Mouse (Mus musculus): ENCODE results near the gene Rhot2. TPM values are rescaled to one million over a fixed set of nuclear protein-coding genes. Genes with fewer than 3 reads are reported as not detected.

Gene Rhot2
- polyA plus RNA-seq, 1 experiment: 35.1 TPM

DNA sequence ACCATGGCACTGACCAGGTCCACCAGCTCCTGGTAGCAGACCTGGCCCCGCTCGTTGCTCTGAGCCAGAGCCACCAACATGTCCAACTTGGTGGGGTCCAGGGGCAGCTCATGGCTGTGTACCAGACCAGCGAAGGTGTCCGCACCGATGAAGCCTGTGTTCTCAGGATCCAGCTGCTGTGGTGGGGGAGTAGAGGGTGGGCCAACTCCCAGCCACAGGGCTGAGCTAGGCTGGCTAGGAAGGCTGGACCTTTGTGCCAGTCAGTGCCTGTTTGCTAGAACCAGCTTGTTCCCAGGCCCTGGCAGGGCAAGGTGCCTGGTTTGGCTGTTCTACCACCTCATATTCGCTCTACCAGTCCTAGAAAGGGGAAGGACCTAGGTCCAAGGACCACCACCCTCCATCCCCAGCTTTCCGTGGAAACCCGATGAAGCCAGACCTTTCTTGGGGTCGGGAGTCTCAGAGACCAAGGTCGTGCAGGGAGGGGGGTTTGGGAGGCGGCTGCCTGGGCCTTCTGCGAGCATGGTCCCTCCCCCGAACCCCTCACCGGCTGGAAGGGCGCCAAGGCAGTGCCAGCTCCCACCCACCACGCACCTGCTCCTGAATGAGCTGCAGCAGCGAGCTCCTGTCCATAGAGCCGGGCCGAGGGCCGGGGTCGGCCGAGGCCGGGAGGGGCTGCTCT lies 8.1 kb downstream of the Rhot2 start:
- Histone ChIP-seq H3K4me3 (ENCODE audit: insufficient read depth, low read length) (no peak overlapping the region), H3K27ac (ENCODE audit: insufficient read depth, low read depth, low read length) (no peak overlapping the region), H3K4me1 (ENCODE audit: control insufficient read depth, insufficient read depth, low read length) (peaks cover 6% of the 10 kb centered on the region)
- TF ChIP-seq POLR2A (IDR thresholded peaks at IDR 0.05; ENCODE audit: borderline replicate concordance, low read depth, low read length) (no peak), CTCF (IDR thresholded peaks at IDR 0.05; ENCODE audit: low read depth, low read length) (no peak)

DNA sequence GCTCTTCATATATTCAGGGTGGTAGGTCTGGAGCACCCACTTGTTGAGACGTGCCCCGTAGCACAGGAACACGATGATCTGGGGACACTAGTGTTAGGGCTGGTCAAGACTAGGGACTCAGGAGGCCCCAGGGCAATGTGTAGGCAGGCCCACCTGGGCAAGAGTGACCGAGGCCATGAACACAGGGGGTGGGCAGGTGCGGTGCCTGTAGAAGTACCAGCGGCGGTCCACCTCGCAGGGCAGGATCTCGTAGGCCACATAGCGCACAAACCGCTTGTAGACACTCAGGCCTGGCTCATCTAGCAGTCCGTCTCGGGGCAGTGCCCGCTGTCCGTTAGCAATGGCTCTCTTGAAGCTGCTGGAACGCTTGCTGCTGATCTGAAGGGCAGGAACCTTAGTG lies 8.8 kb downstream of the Rhot2 start:
- no peak overlapping the region for H3K27ac ChIP-seq (ENCODE audit: insufficient read depth, low read depth, low read length)
- TF ChIP-seq CTCF (IDR thresholded peaks at IDR 0.05; ENCODE audit: low read depth, low read length): no peak
- TF ChIP-seq POLR2A (IDR thresholded peaks at IDR 0.05; ENCODE audit: borderline replicate concordance, low read depth, low read length): no peak
- H3K4me3 ChIP-seq (ENCODE audit: insufficient read depth, low read length): no peak overlapping the region
- H3K4me1 ChIP-seq (ENCODE audit: control insufficient read depth, insufficient read depth, low read length): peaks cover 10% of the 10 kb centered on the region

DNA sequence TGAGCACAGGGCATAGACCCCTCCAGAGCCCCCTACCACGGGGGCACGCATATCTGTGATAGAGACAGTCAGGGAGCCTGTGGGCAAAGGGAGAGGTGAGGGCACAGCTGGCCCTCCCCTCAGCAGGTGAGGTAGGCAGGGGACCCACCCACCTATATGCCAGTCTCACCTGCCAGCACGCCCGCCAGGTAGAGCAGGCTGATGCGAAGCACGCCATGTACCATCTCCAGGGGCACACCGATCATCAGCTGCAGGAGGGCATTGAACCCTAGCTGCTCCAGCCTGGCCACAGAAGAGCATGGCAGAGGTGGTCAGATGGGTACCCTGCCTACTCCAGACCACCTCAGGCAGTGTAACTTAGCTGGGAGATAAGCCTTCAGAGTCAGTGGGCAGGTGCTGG lies 9.3 kb downstream of the Rhot2 start:
- no peak overlapping the region for H3K27ac ChIP-seq (ENCODE audit: insufficient read depth, low read depth, low read length)
- TF ChIP-seq CTCF (IDR thresholded peaks at IDR 0.05; ENCODE audit: low read depth, low read length): no peak
- no peak overlapping the region for H3K4me3 ChIP-seq (ENCODE audit: insufficient read depth, low read length)
- peaks cover 10% of the 10 kb centered on the region for H3K4me1 ChIP-seq (ENCODE audit: control insufficient read depth, insufficient read depth, low read length)

DNA sequence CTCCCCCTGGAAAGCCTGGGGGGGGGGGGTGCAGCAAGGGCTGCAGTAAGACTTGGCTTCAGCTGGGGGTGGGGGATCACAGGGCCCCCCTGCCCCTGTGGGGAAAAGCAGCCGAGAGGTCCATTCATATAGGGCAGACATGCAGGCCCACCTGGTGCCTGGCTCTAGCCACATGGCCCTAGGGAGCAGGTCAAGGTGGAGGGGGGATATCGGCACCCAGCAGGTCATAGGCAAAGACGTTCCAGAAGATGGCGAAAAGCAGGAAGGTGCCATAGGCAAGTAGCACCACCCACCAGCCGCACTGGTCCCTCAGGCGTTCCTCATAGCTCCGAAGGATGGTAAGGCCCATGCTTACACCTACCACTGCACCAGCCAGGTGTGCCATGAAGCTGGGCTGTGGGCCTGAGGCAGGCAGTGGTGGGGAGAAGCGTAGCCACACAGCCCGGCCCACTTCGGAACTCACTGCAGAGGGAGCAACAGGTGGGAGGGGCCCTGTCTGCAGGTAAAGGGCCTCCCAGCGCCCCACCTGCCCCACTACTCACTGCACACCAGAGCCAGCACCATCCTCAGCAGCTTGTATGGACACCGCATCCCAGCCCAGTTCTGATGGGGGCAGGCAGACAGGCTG lies 9.9 kb downstream of the Rhot2 start:
- Histone ChIP-seq H3K4me1 (ENCODE audit: control insufficient read depth, insufficient read depth, low read length) (peaks cover 14% of the 10 kb centered on the region), H3K27ac (ENCODE audit: insufficient read depth, low read depth, low read length) (no peak overlapping the region), H3K4me3 (ENCODE audit: insufficient read depth, low read length) (peak overlapping the region; percentile 92; the same call in 1 of the 2 replicates)
- TF ChIP-seq POLR2A (IDR thresholded peaks at IDR 0.05; ENCODE audit: borderline replicate concordance, low read depth, low read length): no peak

DNA sequence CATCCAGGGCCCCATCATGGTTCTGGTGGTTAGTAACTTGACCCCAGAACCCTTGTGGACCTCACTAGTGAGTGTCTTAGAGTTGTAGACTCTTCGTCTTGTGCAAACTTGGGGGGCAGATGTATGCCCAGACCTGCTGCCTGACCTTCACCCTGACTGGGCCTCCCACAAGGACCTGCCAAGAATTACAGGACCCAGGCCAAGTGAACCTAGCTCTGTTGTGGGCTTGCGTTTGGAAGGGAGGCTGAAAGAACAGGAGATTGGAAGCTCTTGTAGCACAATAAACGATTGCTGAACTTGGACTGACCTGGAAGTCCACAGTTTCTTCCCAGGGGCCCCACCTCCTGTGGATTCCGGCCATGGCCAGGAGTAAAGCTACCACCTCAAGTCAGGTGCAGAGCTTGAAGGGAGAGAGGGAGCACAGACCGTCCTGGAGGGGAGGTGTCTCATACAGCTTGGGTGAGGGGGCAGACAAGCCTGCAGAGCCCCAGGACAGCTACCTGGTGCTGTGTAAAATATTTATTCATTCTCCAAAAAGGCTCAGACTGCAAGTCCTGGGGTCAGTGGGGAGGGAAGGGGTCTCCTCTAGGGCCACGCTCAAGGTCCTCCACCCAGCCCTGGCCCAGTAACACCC lies 10.6 kb downstream of the Rhot2 start:
- Histone ChIP-seq H3K27ac (ENCODE audit: insufficient read depth, low read depth, low read length) (peak overlapping the region; percentile 99), H3K4me1 (ENCODE audit: control insufficient read depth, insufficient read depth, low read length) (peaks cover 14% of the 10 kb centered on the region), H3K4me3 (ENCODE audit: insufficient read depth, low read length) (peak overlapping the region; percentile 92)
- TF ChIP-seq POLR2A (IDR thresholded peaks at IDR 0.05; ENCODE audit: borderline replicate concordance, low read depth, low read length) (no peak), CTCF (IDR thresholded peaks at IDR 0.05; ENCODE audit: low read depth, low read length) (no peak)

DNA sequence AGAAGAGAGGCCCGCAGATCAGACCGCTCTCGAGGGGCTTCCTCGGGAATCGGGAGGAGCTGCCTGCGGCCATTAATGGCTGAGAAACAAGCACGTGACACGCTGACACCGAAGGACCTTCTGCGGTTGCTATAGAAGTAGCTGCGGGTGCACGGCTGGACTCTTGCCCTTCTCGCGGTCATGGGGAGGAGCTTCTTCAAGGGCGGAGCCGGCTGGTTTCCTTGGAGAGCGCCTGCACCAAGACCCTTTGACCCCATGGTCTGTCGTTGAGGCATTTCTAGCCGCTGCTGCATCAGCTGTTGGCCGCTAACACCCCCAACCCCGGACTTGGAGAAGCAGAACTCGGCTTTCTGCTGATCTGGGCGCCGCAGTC lies 11.4 kb downstream of the Rhot2 start, which contains the start of gene Stub1:
Gene Stub1, minus strand, starts transcription at position 114 of the 373 bp plus-strand sequence.
- Histone ChIP-seq H3K4me3 (ENCODE audit: insufficient read depth, low read length) (peak within 1 kb of the TSS; percentile 92), H3K4me1 (ENCODE audit: control insufficient read depth, insufficient read depth, low read length) (peaks cover 16% of the 10 kb centered on the region), H3K27ac (ENCODE audit: insufficient read depth, low read depth, low read length) (peak within 1 kb of the TSS; percentile 99)
- TF ChIP-seq CTCF (IDR thresholded peaks at IDR 0.05; ENCODE audit: low read depth, low read length) (no peak), POLR2A (IDR thresholded peaks at IDR 0.05; ENCODE audit: borderline replicate concordance, low read depth, low read length) (no peak)

DNA sequence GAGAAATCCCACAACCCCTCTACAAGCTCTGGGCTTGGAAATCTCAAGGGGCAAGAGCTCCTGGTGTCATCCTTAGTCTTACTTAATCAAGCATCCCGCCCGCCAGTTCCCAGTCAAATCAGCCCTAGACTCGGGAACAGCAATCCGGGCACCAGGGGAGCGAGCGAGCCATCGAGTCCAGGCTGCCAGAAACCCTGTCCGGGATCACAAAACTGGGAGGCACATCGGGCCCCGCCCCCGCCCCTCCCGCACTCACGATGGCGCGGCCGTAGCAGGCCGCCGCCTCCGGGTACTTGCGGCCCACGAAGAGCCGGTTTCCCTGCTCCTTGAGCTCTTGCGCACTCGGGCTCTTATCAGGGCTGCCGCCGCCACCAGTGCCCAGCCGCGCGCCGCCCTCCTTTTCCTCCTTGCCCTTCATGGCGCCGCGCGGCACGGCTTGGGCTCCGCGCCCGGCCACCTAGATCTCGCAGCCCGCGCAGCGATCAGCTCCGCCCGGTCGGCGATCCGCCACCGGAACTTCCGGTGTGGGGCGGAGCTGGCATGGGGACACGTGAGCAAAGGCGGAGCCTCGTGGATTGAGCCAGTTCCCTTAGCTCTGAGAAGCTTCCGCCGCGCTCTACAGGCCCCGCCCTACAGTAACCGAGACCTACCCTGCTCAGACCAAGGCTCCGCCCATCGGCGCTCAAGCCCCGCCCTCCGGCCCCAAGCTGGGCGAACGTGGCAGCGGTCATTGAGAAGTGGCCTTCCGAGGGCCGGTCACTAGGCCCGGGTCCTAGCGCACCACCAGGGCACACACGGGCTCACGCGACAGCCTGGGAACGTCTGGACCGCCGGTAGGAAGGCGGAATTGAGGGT lies 12.0 kb downstream of the Rhot2 start:
- Histone ChIP-seq H3K4me1 (ENCODE audit: control insufficient read depth, insufficient read depth, low read length) (peaks cover 18% of the 10 kb centered on the region), H3K27ac (ENCODE audit: insufficient read depth, low read depth, low read length) (peak overlapping the region; percentile 99)

DNA sequence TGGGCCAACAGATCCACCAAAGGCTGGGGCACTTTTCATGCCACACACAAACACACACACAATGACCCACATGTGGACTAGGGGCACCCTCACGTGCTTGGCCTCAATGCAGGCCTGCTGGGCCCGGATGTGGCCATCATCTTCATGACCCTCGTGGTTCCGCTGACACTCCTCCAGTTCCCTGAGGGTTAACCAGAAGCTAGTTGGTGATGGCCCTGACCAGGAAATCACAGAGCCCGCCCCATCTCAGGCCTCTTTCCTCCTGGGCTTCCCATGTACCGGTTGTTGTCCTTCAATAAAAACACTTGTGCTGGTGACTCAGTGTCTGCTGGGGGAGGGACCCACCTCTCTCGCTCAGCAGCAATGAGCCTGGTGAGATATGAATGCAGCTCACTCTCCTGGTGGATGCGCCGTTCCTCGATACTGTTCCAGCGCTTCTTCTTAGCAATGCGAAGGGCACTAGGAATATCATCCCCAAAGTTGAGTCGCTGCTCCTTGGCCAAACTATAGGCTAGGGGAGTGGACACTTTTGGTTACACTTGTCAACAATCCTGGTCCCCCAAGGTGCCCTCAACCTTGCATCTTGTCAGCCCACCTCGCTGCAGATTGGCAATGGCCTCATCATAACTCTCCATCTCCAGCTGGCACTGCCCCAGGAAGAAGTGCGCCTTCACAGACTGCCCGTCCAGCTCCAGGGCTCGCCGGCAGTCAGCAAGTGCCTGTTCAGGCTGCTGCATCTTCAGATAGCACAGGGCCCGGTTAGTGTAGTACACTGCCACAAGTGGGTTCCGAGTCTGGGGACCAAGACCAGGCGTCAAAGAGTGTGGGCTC lies 13.0 kb downstream of the Rhot2 start:
- no peak for TF ChIP-seq CTCF (IDR thresholded peaks at IDR 0.05; ENCODE audit: low read depth, low read length)
- no peak for TF ChIP-seq POLR2A (IDR thresholded peaks at IDR 0.05; ENCODE audit: borderline replicate concordance, low read depth, low read length)
- Histone ChIP-seq H3K4me1 (ENCODE audit: control insufficient read depth, insufficient read depth, low read length) (peaks cover 18% of the 10 kb centered on the region), H3K27ac (ENCODE audit: insufficient read depth, low read depth, low read length) (peak overlapping the region; percentile 81), H3K4me3 (ENCODE audit: insufficient read depth, low read length) (peak overlapping the region; percentile 92)

More for the DNA sequence above, 12.0 kb downstream of the Rhot2 start:
- peak overlapping the region; percentile 92 for H3K4me3 ChIP-seq (ENCODE audit: insufficient read depth, low read length)
- TF ChIP-seq CTCF (IDR thresholded peaks at IDR 0.05; ENCODE audit: low read depth, low read length): no peak

DNA sequence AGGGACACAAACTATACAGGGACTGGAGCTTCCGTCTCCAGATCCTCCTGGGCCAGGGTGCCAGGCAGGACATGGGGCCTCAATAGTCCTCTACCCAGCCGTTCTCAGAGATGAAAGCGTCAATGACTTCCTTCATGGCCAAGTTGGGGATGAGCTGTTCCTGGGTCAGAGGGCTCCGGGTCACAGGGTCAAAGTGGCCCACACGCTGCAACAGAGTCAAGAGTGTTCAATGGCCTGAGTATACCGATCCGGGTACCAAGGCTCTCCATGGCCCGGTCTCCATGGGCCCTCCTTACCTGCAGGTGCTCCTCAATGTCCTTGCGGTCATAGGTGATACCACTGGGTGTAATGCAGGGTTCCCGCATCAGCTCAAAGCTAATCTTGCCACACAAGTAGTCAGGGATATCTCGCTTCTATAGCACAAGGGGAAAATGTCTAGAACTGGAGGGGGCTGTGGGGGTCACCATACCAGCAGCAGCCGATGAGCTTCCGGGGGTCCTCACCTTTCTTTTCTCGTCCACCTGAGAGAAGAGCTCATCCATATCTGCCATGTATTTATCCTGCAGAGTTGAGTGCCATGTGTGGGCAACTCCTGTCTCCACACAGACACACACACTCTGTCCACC lies 13.7 kb downstream of the Rhot2 start:
- peak overlapping the region; percentile 92 for H3K4me3 ChIP-seq (ENCODE audit: insufficient read depth, low read length)

More for the DNA sequence above, 13.7 kb downstream of the Rhot2 start:
- TF ChIP-seq CTCF (IDR thresholded peaks at IDR 0.05; ENCODE audit: low read depth, low read length) (no peak), POLR2A (IDR thresholded peaks at IDR 0.05; ENCODE audit: borderline replicate concordance, low read depth, low read length) (no peak)
- Histone ChIP-seq H3K4me1 (ENCODE audit: control insufficient read depth, insufficient read depth, low read length) (peaks cover 18% of the 10 kb centered on the region), H3K27ac (ENCODE audit: insufficient read depth, low read depth, low read length) (no peak overlapping the region)

Measured in bone marrow macrophage, adult 2 months (primary cell).